Mouse (Mus musculus): ENCODE measurements around the gene Gmnn.

- no peak for TF ChIP-seq POLR2A (IDR thresholded peaks at IDR 0.05; ENCODE audit: borderline replicate concordance, low read depth, low read length)
- TF ChIP-seq CTCF (IDR thresholded peaks at IDR 0.05; ENCODE audit: low read depth, low read length), result no peak
These were observed 32.6 kb downstream of the Gmnn start for GRCm38 (mm10) chr13:24729128-24729527.
